Mouse (Mus musculus) kidney, postnatal 25 days (tissue): ENCODE data around the gene Gm17093.
"Not testable (repeated sequence)": the region's sequence is repeated elsewhere in the genome, so short reads cannot be mapped to it uniquely, and the experiment has no call there.

Experiments
- DNase-seq, 2 experiments: peaks; one replicate each; pipeline ENCODE4 v3.0.0; 2021; ENCODE audit warnings: mixed read lengths in 2 of 2

Gm17093 gene

DNA sequence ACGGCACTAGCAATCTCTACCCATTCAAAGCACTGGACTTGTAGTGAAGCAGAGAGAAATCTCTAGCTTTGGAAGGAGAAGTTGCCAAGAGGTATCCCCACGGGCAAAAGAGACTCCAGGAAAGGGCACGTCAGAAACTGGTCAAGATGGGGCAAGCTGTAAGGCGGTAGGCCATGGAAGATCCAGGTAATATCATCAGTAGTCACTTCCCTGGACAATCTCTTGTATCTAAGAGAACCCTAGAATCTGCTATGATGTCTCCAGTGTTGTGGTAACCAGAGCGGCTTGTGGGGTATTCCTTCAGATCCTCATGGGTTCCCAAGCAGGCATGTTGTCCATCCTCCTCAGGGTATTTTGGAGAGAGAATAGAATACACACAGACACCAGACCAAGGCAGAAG, at the start of gene Gm17093:
Gm17093 (plus strand) TSS at position 301 of the 400 bp plus-strand sequence.
- not testable (repeated sequence) for DNase-seq

DNA sequence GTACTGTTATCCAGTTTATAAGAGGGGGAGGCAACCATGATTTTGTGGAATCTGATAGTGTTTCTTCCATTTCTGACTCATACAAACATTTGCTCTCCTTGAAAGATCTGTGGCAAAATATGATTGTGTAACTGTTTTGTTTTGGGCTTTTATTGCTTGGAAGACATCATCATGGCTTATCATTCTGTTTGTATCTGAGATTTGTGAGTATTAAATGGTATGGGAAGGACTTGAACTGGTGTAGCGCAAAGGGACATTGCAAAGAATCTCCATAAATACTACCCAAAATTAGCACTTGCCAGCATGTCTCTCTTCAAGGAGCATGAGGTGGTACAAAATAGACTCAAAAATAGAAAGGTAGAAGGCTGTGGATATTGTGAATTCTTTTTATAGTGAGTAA, 25.9 kb upstream of the Gm17093 start, which contains the start of gene BC061237:
BC061237 (plus strand) TSS at position 301 of the 400 bp plus-strand sequence.
- not testable (repeated sequence) for DNase-seq

DNA sequence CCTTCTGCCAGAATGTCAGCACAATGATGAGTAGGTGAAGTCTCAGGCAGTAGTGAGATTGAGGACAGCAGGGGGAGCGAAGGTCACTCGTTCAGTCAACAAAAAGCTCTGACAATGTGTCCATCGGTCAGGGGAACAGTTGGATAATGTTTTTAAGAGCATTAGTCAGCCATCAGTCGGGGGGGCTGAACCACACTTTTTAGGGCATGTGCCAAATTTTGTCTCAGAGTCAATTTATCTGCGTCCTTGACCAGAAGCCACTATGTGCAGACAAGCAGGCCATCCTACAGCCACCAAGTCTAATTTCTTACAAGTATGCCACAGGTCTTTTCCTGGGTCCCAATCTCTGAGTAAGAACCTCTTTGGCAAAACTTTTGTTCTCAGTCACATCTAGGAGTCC, 29.9 kb downstream of the Gm17093 start:
- DNase-seq, result not testable (repeated sequence)
